ENCODE assay signal across 14 mouse cellular contexts in genomic region chr6:70784811-70785210, GRCm38 (mm10).
"Had no signal": no experiment of that assay in that cellular context is flagged by ENCODE, and none has a peak within 500 bp of the region (broad histone marks: within the 10 kb centered on the region; RNA-seq: fewer than 3 reads in every experiment).

No protein-coding gene starts in this region.

- H3K27me3 ChIP-seq: limb, embryonic 12.5 days; midbrain, embryonic 13.5 days had no signal

- H3K4me2 ChIP-seq: limb, embryonic 12.5 days; lung, embryonic 14.5 days; midbrain, embryonic 13.5 days had no signal

- H3K9ac ChIP-seq: limb, embryonic 12.5 days; liver, embryonic 14.5 days; lung, embryonic 14.5 days; midbrain, embryonic 13.5 days had no signal

- H3K4me3 ChIP-seq: limb, embryonic 12.5 days; midbrain, embryonic 13.5 days had no signal

- H3K9me3 ChIP-seq: limb, embryonic 12.5 days; midbrain, embryonic 13.5 days had no signal

- DNase-seq: kidney, adult 8-10 months; kidney, postnatal 25 days; layer of hippocampus, adult 9-11 months; layer of hippocampus, postnatal 36 days; liver; lung, embryonic 14.5 days; lung, postnatal 14 days; right cerebral cortex, adult 18-20 months; right cerebral cortex, postnatal 25 days; thymus, adult 2 months; thymus, postnatal 25 days had no signal

- H3K27ac ChIP-seq: limb, embryonic 12.5 days; liver, embryonic 14.5 days; midbrain, embryonic 13.5 days had no signal
